Mouse (Mus musculus): Measurements from ENCODE around the gene Slc39a3.

DNA sequence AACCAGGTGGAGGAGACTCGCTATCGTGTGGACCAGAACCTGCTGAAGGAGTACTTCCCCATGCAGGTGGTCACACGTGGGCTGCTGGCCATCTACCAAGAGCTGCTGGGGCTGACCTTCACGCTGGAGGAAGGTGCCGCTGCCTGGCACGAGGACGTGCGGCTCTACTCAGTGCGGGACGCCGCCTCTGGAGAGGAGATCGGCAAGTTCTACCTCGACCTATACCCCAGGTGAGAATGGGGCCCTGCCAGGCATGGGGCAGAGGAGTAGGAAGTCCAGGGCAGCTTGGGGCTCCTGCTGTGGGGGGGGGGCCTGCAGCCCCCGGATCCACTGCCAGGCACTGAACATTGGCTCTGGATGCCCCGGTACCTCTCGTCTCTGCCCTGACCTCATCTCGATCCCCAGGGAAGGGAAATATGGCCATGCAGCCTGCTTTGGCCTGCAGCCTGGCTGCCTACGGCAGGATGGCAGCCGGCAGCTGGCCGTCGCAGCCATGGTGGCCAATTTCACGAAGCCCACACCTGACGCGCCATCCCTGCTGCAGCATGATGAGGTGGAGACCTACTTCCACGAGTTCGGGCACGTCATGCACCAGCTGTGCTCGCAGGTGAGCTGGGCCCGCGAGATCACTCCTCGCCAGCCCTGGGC, 42.9 kb upstream of the Slc39a3 start:
- TF ChIP-seq GATA1 (IDR thresholded peaks at IDR 0.05; ENCODE audit: low read length) (no peak), TAL1 (IDR thresholded peaks at IDR 0.05; ENCODE audit: low read length) (no peak)

Measured in erythroblast, embryonic 14.5 days (primary cell).